Mouse (Mus musculus): ENCODE measurements around the gene Mettl8.

GRCm38 (mm10) chr2:71013521-71013920, 41.9 kb downstream of the Mettl8 start:
- TF ChIP-seq ZNF384 (IDR thresholded peaks at IDR 0.05; ENCODE audit: low read depth, low read length), result no peak
- no peak for TF ChIP-seq HCFC1 (IDR thresholded peaks at IDR 0.05; ENCODE audit: borderline replicate concordance, insufficient read depth, low read length)
- TF ChIP-seq CHD2 (IDR thresholded peaks at IDR 0.05; ENCODE audit: low read depth, low read length), result no peak
- no peak for TF ChIP-seq ZC3H11A (IDR thresholded peaks at IDR 0.05; ENCODE audit: borderline replicate concordance, low read depth, low read length)
